Mouse (Mus musculus): ENCODE measurements around the gene Gramd4. TPM values are rescaled to one million over a fixed set of nuclear protein-coding genes. Genes with fewer than 3 reads are reported as not detected.
"Not testable (repeated sequence)": the region's sequence is repeated elsewhere in the genome, so short reads cannot be mapped to it uniquely, and the experiment has no call there.

The Gramd4 gene
- total and polyA plus RNA-seq, 3 experiments = 0.17 to 0.66 (median 0.56) TPM

GRCm38 (mm10) chr15:86178594-86178993 lies 121.1 kb downstream of the Gramd4 start:
- Histone ChIP-seq H3K4me3 (replicated peaks in 1 of 3; ENCODE audit: low read depth in 2 of 3, low read length in 2 of 3, poor library complexity in 1 of 3) (no peak overlapping the region), H3K9ac (ENCODE audit: insufficient read depth, low read depth) (no peak overlapping the region), H3K4me1 (ENCODE audit: control insufficient read depth in 1 of 2, insufficient read depth in 2 of 2) (peaks cover 28 to 75% of the 10 kb centered on the region in 2 experiments), H3K9me3 (replicated peaks; ENCODE audit: low read length) (no peaks in the 10 kb centered on the region), H3K27me3 (replicated peaks) (peaks cover 34% of the 10 kb centered on the region), H3K36me3 (replicated peaks in 1 of 2; ENCODE audit: control insufficient read depth in 1 of 2, insufficient read depth in 1 of 2, low read length in 1 of 2) (no peaks in the 10 kb centered on the region), H3K4me2 (ENCODE audit: insufficient read depth, low read depth, poor library complexity, severe bottlenecking) (no peak overlapping the region), H3K79me2 (replicated peaks; ENCODE audit: control insufficient read depth, extremely low read depth, insufficient read depth, poor library complexity, severe bottlenecking) (no peaks in the 10 kb centered on the region), H3K27ac (ENCODE audit: insufficient read depth, low read depth) (no peak overlapping the region)
- dilution Hi-C loops (cut with MboI; ENCODE audit: extremely low pct_ligation_motif_present, extremely low pct_unique_long_range_greater_than_20kb, low sequenced_read_pairs) = no loop called here
- in situ Hi-C loops (cut with MboI; ENCODE audit: low pct_ligation_motif_present, low pct_unique_long_range_greater_than_20kb, low sequenced_read_pairs) = no loop called here
- no peak for DNase-seq (ENCODE audit: extremely low read depth)
- TF ChIP-seq UBTF (IDR thresholded peaks at IDR 0.05; ENCODE audit: low read depth, low read length) = no peak
- TF ChIP-seq MAFK (IDR thresholded peaks at IDR 0.05; ENCODE audit: insufficient replicate concordance, low read length) = peak; percentile 68; the same call in 1 of the 2 replicates

- no peaks in the 10 kb centered on the region for H3K9me3 ChIP-seq (replicated peaks; ENCODE audit: low read length)
- in situ Hi-C loops (cut with MboI; ENCODE audit: low pct_ligation_motif_present, low pct_unique_long_range_greater_than_20kb, low sequenced_read_pairs) = no loop called here
- H3K4me3 ChIP-seq (replicated peaks in 1 of 3; ENCODE audit: low read depth in 2 of 3, low read length in 2 of 3, poor library complexity in 1 of 3) = no peak overlapping the region
- dilution Hi-C loops (cut with MboI; ENCODE audit: extremely low pct_ligation_motif_present, extremely low pct_unique_long_range_greater_than_20kb, low sequenced_read_pairs) = no loop called here
- no peak overlapping the region for H3K4me2 ChIP-seq (ENCODE audit: insufficient read depth, low read depth, poor library complexity, severe bottlenecking)
- H3K27me3 ChIP-seq (replicated peaks) = peaks cover 39% of the 10 kb centered on the region
- peaks cover 27 to 72% of the 10 kb centered on the region in 2 experiments for H3K4me1 ChIP-seq (ENCODE audit: control insufficient read depth in 1 of 2, insufficient read depth in 2 of 2)
- H3K79me2 ChIP-seq (replicated peaks; ENCODE audit: control insufficient read depth, extremely low read depth, insufficient read depth, poor library complexity, severe bottlenecking) = no peaks in the 10 kb centered on the region; the same call in 1 of the 2 replicates
- H3K27ac ChIP-seq (ENCODE audit: insufficient read depth, low read depth) = no peak overlapping the region
- no peak for TF ChIP-seq NELFE (IDR thresholded peaks at IDR 0.05; ENCODE audit: low read depth, low read length)
- no peak for TF ChIP-seq USF1 (IDR thresholded peaks at IDR 0.05; ENCODE audit: low read depth, low read length)
- peak; percentile 50; the same call in 1 of the 2 replicates for TF ChIP-seq EP300 (IDR thresholded peaks at IDR 0.05; ENCODE audit: low read length)
- H3K9ac ChIP-seq (ENCODE audit: insufficient read depth, low read depth) = no peak overlapping the region
- H3K36me3 ChIP-seq (replicated peaks in 1 of 2; ENCODE audit: control insufficient read depth in 1 of 2, insufficient read depth in 1 of 2, low read length in 1 of 2) = no peaks in the 10 kb centered on the region
- DNase-seq (ENCODE audit: extremely low read depth) = no peak
These were observed 122.9 kb downstream of the Gramd4 start for GRCm38 (mm10) chr15:86180427-86180826.

GRCm38 (mm10) chr15:86181321-86181720 lies 123.8 kb downstream of the Gramd4 start:
- H3K79me2 ChIP-seq (replicated peaks; ENCODE audit: control insufficient read depth, extremely low read depth, insufficient read depth, poor library complexity, severe bottlenecking); H3K9ac ChIP-seq (ENCODE audit: insufficient read depth, low read depth); H3K4me2 ChIP-seq (ENCODE audit: insufficient read depth, low read depth, poor library complexity, severe bottlenecking); H3K4me3 ChIP-seq (replicated peaks in 1 of 3; ENCODE audit: low read depth in 2 of 3, low read length in 2 of 3, poor library complexity in 1 of 3); dilution Hi-C loops (cut with MboI; ENCODE audit: extremely low pct_ligation_motif_present, extremely low pct_unique_long_range_greater_than_20kb, low sequenced_read_pairs); DNase-seq (ENCODE audit: extremely low read depth); in situ Hi-C loops (cut with MboI; ENCODE audit: low pct_ligation_motif_present, low pct_unique_long_range_greater_than_20kb, low sequenced_read_pairs); H3K9me3 ChIP-seq (replicated peaks; ENCODE audit: low read length); H3K27ac ChIP-seq (ENCODE audit: insufficient read depth, low read depth); H3K36me3 ChIP-seq (replicated peaks in 1 of 2; ENCODE audit: control insufficient read depth in 1 of 2, insufficient read depth in 1 of 2, low read length in 1 of 2): not testable (repeated sequence)
- Histone ChIP-seq H3K27me3 (replicated peaks) (peaks cover 45% of the 10 kb centered on the region), H3K4me1 (ENCODE audit: control insufficient read depth in 1 of 2, insufficient read depth in 2 of 2) (peaks cover 21 to 68% of the 10 kb centered on the region in 2 experiments)

DNA sequence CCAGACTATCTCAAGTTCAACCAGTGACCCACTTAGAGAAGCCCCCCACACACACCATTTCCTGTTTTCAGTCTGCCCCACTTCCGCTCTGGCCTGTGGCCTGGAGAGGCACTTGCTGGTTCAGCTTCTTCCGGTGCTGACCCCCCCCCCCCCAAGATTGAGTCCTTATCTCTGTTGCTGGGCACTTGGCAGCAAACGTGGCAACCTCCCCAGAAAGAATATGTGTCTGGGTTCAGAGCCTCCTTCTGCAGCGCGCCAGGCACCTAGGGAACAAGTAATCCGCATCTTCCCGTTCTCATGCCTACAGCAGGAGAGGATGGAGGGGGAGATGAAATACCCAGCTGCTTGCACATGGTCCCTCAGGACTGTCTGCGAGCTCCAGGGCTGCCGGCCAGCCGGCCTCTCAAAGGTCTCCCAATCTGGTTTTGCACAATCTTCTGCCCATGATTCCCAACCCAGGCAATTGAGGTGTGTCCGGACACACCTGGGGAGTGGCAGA lies 124.5 kb downstream of the Gramd4 start:
- in situ Hi-C loops (cut with MboI; ENCODE audit: low pct_ligation_motif_present, low pct_unique_long_range_greater_than_20kb, low sequenced_read_pairs) = no loop called here
- DNase-seq (ENCODE audit: extremely low read depth) = no peak
- TF ChIP-seq IRF4 (IDR thresholded peaks at IDR 0.05; ENCODE audit: low read depth, low read length) (no peak), ZMIZ1 (IDR thresholded peaks at IDR 0.05; ENCODE audit: low read depth, low read length) (no peak), MAZ (IDR thresholded peaks at IDR 0.05; ENCODE audit: low read depth, low read length) (peak; percentile 45; the same call in 1 of the 2 replicates), BHLHE40 (IDR thresholded peaks at IDR 0.05; ENCODE audit: low read depth, low read length) (peak; percentile 10; the same call in 1 of the 2 replicates), MYC (IDR thresholded peaks at IDR 0.05; ENCODE audit: low read depth, low read length) (peak; percentile 53; the same call in 1 of the 2 replicates), MAFK (IDR thresholded peaks at IDR 0.05; ENCODE audit: insufficient replicate concordance, low read length) (0 out of 2 replicates have a peak, but pooled peaks have one; percentile 18), TCF12 (IDR thresholded peaks at IDR 0.05; ENCODE audit: low read depth, low read length) (peak; percentile 31; the same call in 1 of the 2 replicates), USF2 (conservative IDR thresholded peaks at IDR 0.05; ENCODE audit: low read depth, low read length) (no peak), ELF1 (IDR thresholded peaks at IDR 0.05; ENCODE audit: low read depth, low read length) (peak; percentile 65; the same call in 1 of the 2 replicates), MAX (IDR thresholded peaks at IDR 0.05; ENCODE audit: low read length) (0 out of 2 replicates have a peak, but pooled peaks have one; percentile 49), JUN (IDR thresholded peaks at IDR 0.05; ENCODE audit: insufficient read depth, low read depth, low read length) (no peak), NELFE (IDR thresholded peaks at IDR 0.05; ENCODE audit: low read depth, low read length) (no peak), MEF2A (IDR thresholded peaks at IDR 0.05; ENCODE audit: borderline replicate concordance, low read depth, low read length) (0 out of 2 replicates have a peak, but pooled peaks have one; percentile 24), HCFC1 (IDR thresholded peaks at IDR 0.05; ENCODE audit: low read depth, low read length) (no peak)
- no peaks in the 10 kb centered on the region; the same call in 1 of the 2 replicates for H3K79me2 ChIP-seq (replicated peaks; ENCODE audit: control insufficient read depth, extremely low read depth, insufficient read depth, poor library complexity, severe bottlenecking)
- H3K4me2 ChIP-seq (ENCODE audit: insufficient read depth, low read depth, poor library complexity, severe bottlenecking) = peak overlapping the region; percentile 65
- no peaks in the 10 kb centered on the region for H3K36me3 ChIP-seq (replicated peaks in 1 of 2; ENCODE audit: control insufficient read depth in 1 of 2, insufficient read depth in 1 of 2, low read length in 1 of 2)
- peak overlapping the region; percentile 64 for H3K9ac ChIP-seq (ENCODE audit: insufficient read depth, low read depth)
- peaks cover 20 to 63% of the 10 kb centered on the region in 2 experiments for H3K4me1 ChIP-seq (ENCODE audit: control insufficient read depth in 1 of 2, insufficient read depth in 2 of 2)
- H3K27ac ChIP-seq (ENCODE audit: insufficient read depth, low read depth) = peak overlapping the region; percentile 83
- no peaks in the 10 kb centered on the region for H3K9me3 ChIP-seq (replicated peaks; ENCODE audit: low read length)
- dilution Hi-C loops (cut with MboI; ENCODE audit: extremely low pct_ligation_motif_present, extremely low pct_unique_long_range_greater_than_20kb, low sequenced_read_pairs) = no loop called here
- peak overlapping the region in 1 of 3 experiments; percentile 1 for H3K4me3 ChIP-seq (replicated peaks in 1 of 3; ENCODE audit: low read depth in 2 of 3, low read length in 2 of 3, poor library complexity in 1 of 3)
- peaks cover 48% of the 10 kb centered on the region for H3K27me3 ChIP-seq (replicated peaks)
